Mouse (Mus musculus) midbrain, embryonic 14.5 days (tissue): ENCODE results near the gene C3ar1. TPM values are rescaled to one million over a fixed set of nuclear protein-coding genes. Genes with fewer than 3 reads are reported as not detected.

Experiments
- ATAC-seq: fragments of 200-750 bp; cut with Nextera tagmentation; 2 replicates; pipeline ENCODE4 v1.8.0; 2017; ENCODE audit warnings: moderate number of reproducible peaks, moderate library complexity; ENCODE audit not compliant: low FRiP score, low TSS enrichment
- DNase-seq: peaks from one replicate; pipeline ENCODE4 v3.0.0-alpha.2; 2015
- H3K27ac ChIP-seq: fragments of 300-500 bp; sonication (generic); replicated peaks from 2 replicates; pipeline ENCODE4 v1.5.1; 2014; ENCODE audit warnings: mild to moderate bottlenecking, low read depth, low read length, moderate library complexity
- H3K27me3 ChIP-seq: fragments of 300-500 bp; sonication (generic); 2 replicates; pipeline ENCODE4 v1.6.1; 2014; ENCODE audit warnings: low read length, control low read depth, mixed read lengths; ENCODE audit not compliant: control insufficient read depth, insufficient read depth
- H3K36me3 ChIP-seq: fragments of 300-500 bp; sonication (generic); 2 replicates; pipeline ENCODE4 v1.6.1; 2014; ENCODE audit warnings: low read length, control low read depth; ENCODE audit not compliant: control insufficient read depth, insufficient read depth
- H3K4me1 ChIP-seq: fragments of 300-500 bp; sonication (generic); 2 replicates; pipeline ENCODE4 v1.6.1; 2014; ENCODE audit warnings: mild to moderate bottlenecking, antibody characterized with exemption, low read length, control low read depth; ENCODE audit not compliant: control insufficient read depth, insufficient read depth
- H3K4me2 ChIP-seq: fragments of 300-500 bp; sonication (generic); 2 replicates; pipeline ENCODE4 v1.6.1; 2014; ENCODE audit warnings: mild to moderate bottlenecking, low read length, moderate library complexity
- H3K4me3 ChIP-seq: fragments of 300-500 bp; sonication (generic); replicated peaks from 2 replicates; pipeline ENCODE4 v1.5.1; 2014; ENCODE audit warnings: low read depth, low read length
- H3K9ac ChIP-seq: fragments of 300-500 bp; sonication (generic); replicated peaks from 2 replicates; pipeline ENCODE4 v1.6.1; 2014; ENCODE audit warnings: mild to moderate bottlenecking, low read length, moderate library complexity
- H3K9me3 ChIP-seq: fragments of 300-500 bp; sonication (generic); 2 replicates; pipeline ENCODE4 v1.6.1; 2016; ENCODE audit warnings: low read length, control low read depth, mixed read lengths; ENCODE audit not compliant: control insufficient read depth
- WGBS: fragments of 180-500 bp; shearing (Covaris S2); extraction: QIAGEN DNeasy Blood & Tissue Kit; methylation state at CpG from one replicate; pipeline ENCODE4 v1.1.7; 2014; 5-methylcytosine and 5-hydroxymethylcytosine counted together
- polyA plus RNA-seq: library from polyadenylated mRNA; unstranded; fragments of >200 nt; fragmentation: Nextera tagmentation; extraction: Ambion mirVana; gene quantifications from 2 replicates; pipeline ENCODE4 v1.2.1, GENCODE M21; 2014

The C3ar1 gene
- polyA plus RNA-seq, 1 experiment from 2014 or later = 2.0 TPM

DNA sequence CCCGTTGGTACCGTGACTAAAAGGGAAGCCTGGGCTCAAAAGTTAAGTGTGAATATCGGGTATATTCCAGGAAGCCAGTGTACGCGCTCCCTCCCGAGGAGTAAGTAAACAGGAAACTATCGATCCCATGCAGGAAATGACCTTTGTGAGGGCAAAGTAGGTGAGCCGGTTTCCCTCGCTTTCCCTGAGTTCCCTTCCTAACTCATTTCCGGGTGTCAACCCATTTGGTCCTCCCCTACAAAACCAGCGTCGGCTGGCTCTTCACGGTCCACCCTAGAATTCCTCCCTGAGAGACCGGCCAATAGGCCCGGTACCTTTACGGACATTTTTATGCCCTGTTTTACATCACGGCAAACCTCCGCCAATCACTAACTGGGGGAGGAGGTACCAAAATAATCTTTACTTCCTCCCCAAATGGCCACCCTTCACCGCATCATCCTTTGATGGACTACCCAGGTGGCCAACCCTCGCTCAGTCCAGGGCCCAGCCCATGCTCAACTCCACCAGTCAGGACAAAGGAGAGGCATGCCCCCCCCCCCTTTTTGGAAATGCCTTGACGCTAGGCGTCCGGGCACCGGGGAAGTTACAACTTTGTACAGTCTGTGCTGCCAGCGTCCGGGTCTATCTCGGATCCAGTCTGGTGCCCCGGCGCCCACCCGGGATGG, 45.2 kb downstream of the C3ar1 start:
- DNase-seq (peak; percentile 97), ATAC-seq (peak; percentile 99)
- Histone ChIP-seq H3K27ac (peak overlapping the region; percentile 95), H3K4me1 (peaks cover 8% of the 10 kb centered on the region; the same call in 1 of the 2 replicates), H3K36me3 (no peaks in the 10 kb centered on the region), H3K4me3 (peak overlapping the region; percentile 66), H3K4me2 (peak overlapping the region; percentile 71), H3K9ac (peak overlapping the region; percentile 61), H3K9me3 (no peaks in the 10 kb centered on the region), H3K27me3 (no peaks in the 10 kb centered on the region)
- WGBS = under 1% methylated on average over 30 of the region's 30 CpGs

- Histone ChIP-seq H3K27me3 (no peaks in the 10 kb centered on the region), H3K27ac (peak overlapping the region; percentile 95), H3K36me3 (no peaks in the 10 kb centered on the region), H3K9me3 (no peaks in the 10 kb centered on the region), H3K4me1 (peaks cover 8% of the 10 kb centered on the region; the same call in 1 of the 2 replicates), H3K4me3 (peak overlapping the region; percentile 66), H3K4me2 (peak overlapping the region; percentile 71), H3K9ac (peak overlapping the region; percentile 52)
- no peak for DNase-seq
- 2% methylated on average over 11 of the region's 11 CpGs for WGBS
- peak; percentile 4; the same call in 1 of the 2 replicates for ATAC-seq
Observed at GRCm38 (mm10) chr6:122810022-122810614, 45.8 kb downstream of the C3ar1 start.

- no peak overlapping the region for H3K9ac ChIP-seq
- peaks cover 5% of the 10 kb centered on the region; the same call in 1 of the 2 replicates for H3K4me1 ChIP-seq
- 28% methylated on average over 5 of the region's 5 CpGs for WGBS
- DNase-seq = peak; percentile 78
- H3K27me3 ChIP-seq = peaks cover 6% of the 10 kb centered on the region; the same call in 1 of the 2 replicates
- no peaks in the 10 kb centered on the region for H3K36me3 ChIP-seq
- no peaks in the 10 kb centered on the region for H3K9me3 ChIP-seq
- H3K4me3 ChIP-seq = no peak overlapping the region
- no peak overlapping the region for H3K4me2 ChIP-seq
- no peak overlapping the region for H3K27ac ChIP-seq
- no peak; the same call in 1 of the 2 replicates for ATAC-seq
Observed at GRCm38 (mm10) chr6:122804418-122804817, 51.5 kb downstream of the C3ar1 start.

- Histone ChIP-seq H3K9ac (peak overlapping the region; percentile 71), H3K9me3 (no peaks in the 10 kb centered on the region), H3K4me2 (peak overlapping the region; percentile 91), H3K4me3 (peak overlapping the region; percentile 58), H3K4me1 (peaks cover 5% of the 10 kb centered on the region; the same call in 1 of the 2 replicates), H3K36me3 (no peaks in the 10 kb centered on the region), H3K27me3 (peaks cover 6% of the 10 kb centered on the region; the same call in 1 of the 2 replicates), H3K27ac (peak overlapping the region; percentile 52)
- peak; percentile 72 for DNase-seq
- peak; percentile 73 for ATAC-seq
- WGBS = 2% methylated on average over 34 of the region's 34 CpGs
Observed at GRCm38 (mm10) chr6:122801801-122802514, 54.0 kb downstream of the C3ar1 start.

DNA sequence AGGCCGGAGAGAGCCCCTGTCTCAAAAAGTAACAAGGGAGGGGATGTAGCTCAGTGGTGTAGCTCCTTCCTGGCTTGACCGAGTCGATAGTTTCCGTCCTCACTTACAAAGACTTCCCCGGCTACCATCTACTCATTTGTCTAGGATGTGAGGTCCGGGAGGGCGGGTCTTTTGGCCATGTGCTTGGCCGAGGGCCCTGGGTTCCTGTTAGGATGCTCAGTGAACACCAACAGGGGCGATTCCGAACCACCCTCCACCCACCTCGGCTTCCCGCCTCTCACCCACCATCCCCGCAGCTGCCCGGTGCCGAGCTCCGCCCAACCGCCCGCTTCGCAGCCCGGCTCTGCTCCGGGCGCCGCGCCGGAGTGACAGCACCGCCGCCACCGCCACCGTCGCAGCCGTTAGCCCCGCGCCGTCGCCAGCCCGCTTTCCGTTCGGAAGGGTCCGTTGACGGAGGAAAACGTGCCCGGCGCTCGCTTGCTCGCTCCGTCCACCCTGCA, 54.6 kb downstream of the C3ar1 start, which contains the start of gene Slc2a3:
Slc2a3 (minus strand) TSS at position 340 of the 500 bp plus-strand sequence.
- H3K4me1 ChIP-seq = peaks cover 5% of the 10 kb centered on the region; the same call in 1 of the 2 replicates
- DNase-seq = no peak
- peak within 1 kb of the TSS; percentile 58 for H3K4me3 ChIP-seq
- under 1% methylated on average over 46 of the region's 46 CpGs for WGBS
- no peaks in the 10 kb centered on the region for H3K9me3 ChIP-seq
- H3K4me2 ChIP-seq = peak within 1 kb of the TSS; percentile 91
- H3K36me3 ChIP-seq = no peaks in the 10 kb centered on the region
- H3K27ac ChIP-seq = peak within 1 kb of the TSS; percentile 52
- peak within 1 kb of the TSS; percentile 71 for H3K9ac ChIP-seq
- peak; percentile 53 for ATAC-seq
- peaks cover 6% of the 10 kb centered on the region; the same call in 1 of the 2 replicates for H3K27me3 ChIP-seq

DNA sequence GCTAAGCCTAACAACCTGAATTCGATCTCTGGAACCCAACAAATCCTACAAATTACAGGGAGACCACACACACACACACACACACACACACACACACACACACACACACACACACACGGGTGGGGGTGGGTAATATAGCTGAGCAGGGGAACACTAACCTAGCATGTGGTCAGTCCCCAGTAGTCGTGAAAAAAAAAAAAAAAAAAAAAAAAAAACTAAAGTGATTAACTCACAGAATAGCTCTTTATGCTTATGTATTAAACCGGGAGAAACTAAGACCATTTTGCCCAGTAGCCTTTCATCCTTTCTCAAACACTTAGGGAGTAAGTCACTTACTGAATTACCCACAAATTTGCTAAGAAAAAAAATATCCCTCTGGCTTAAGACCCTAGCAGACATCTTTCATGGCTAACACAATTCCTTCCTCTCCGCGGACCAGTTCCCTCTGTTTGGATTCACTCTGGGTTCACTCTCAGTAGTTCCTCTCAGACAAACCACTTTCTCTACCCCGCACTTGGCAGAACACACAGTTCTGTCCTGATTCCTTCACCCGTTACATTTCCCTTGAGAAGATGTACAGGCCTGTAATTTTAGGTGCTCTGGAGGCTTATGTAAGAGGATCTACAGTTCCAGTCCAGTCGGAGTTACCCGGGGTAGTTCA, 55.2 kb downstream of the C3ar1 start:
- 42% methylated on average over 10 of the region's 10 CpGs for WGBS
- Histone ChIP-seq H3K9me3 (no peaks in the 10 kb centered on the region), H3K36me3 (no peaks in the 10 kb centered on the region), H3K27ac (no peak overlapping the region), H3K4me3 (peak overlapping the region; percentile 58), H3K9ac (peak overlapping the region; percentile 71), H3K27me3 (peaks cover 6% of the 10 kb centered on the region; the same call in 1 of the 2 replicates), H3K4me2 (peak overlapping the region; percentile 91), H3K4me1 (peaks cover 5% of the 10 kb centered on the region; the same call in 1 of the 2 replicates)
- no peak for DNase-seq
- ATAC-seq = no peak
